Mouse (Mus musculus) lung, adult 2 months (tissue): ENCODE data around the gene Kpna7.
"Not testable (repeated sequence)": the region's sequence is repeated elsewhere in the genome, so short reads cannot be mapped to it uniquely, and the experiment has no call there.

Source experiments
- CTCF ChIP-seq: fragments of 200-500 bp; IDR thresholded peaks from 2 replicates; pipeline ENCODE4 v1.5.1; 2011; ENCODE audit warnings: mild to moderate bottlenecking, low read length, control low read depth; ENCODE audit not compliant: insufficient read depth
- POLR2A ChIP-seq: fragments of 200-500 bp; IDR thresholded peaks from 2 replicates; pipeline ENCODE4 v1.6.1; 2011; ENCODE audit warnings: low read depth, mild to moderate bottlenecking, control low read depth, low read length, borderline replicate concordance; ENCODE audit errors: extremely low read depth

DNA sequence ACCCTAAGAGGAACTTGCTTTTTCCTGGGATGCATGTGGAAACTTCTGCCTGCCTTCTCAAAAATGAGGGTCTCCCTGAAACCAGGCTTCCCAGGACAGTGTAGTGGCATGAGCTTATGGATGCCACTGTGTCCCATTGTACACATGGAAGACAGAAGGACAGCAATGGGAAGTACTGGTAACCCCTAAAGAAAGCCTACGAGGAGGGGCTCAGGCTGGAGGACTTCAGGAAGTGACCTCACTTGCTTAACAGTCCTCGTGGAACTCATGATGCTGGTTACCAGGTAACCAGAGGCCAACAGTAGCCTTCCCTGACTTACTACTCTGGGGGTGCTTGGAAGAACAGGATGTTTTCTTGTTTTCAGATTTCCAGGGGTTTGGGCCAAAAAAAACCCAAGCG, 41.1 kb downstream of the Kpna7 start, which contains the start of gene 1700018F24Rik:
- TF ChIP-seq CTCF, POLR2A: not testable (repeated sequence)
